Mouse (Mus musculus) lung, adult 2 months (tissue): ENCODE measurements around the gene Hs6st3.

Experiments
- CTCF ChIP-seq: fragments of 200-500 bp; IDR thresholded peaks from 2 replicates; pipeline ENCODE4 v1.5.1; 2011; ENCODE audit warnings: mild to moderate bottlenecking, low read length, control low read depth; ENCODE audit not compliant: insufficient read depth
- POLR2A ChIP-seq: fragments of 200-500 bp; IDR thresholded peaks from 2 replicates; pipeline ENCODE4 v1.6.1; 2011; ENCODE audit warnings: low read depth, mild to moderate bottlenecking, control low read depth, low read length, borderline replicate concordance; ENCODE audit errors: extremely low read depth

- TF ChIP-seq POLR2A, result no peak
- TF ChIP-seq CTCF, result no peak
These were observed 593.4 kb downstream of the Hs6st3 start for GRCm38 (mm10) chr14:119731436-119732080.
